Mouse (Mus musculus) right cerebral cortex, postnatal 4 days (tissue): ENCODE results near the gene Shisa6.

Experiments used
- DNase-seq: peaks from one replicate; pipeline ENCODE4 v3.0.0-alpha.2; 2022

The Shisa6 gene

GRCm38 (mm10) chr11:66222133-66222532 lies 303.6 kb downstream of the Shisa6 start:
- DNase-seq: peak; percentile 27

- no peak for DNase-seq
These were observed 307.3 kb downstream of the Shisa6 start for GRCm38 (mm10) chr11:66218469-66218868.

GRCm38 (mm10) chr11:66188627-66189287 lies 337.0 kb downstream of the Shisa6 start:
- DNase-seq: peak; percentile 17

DNA sequence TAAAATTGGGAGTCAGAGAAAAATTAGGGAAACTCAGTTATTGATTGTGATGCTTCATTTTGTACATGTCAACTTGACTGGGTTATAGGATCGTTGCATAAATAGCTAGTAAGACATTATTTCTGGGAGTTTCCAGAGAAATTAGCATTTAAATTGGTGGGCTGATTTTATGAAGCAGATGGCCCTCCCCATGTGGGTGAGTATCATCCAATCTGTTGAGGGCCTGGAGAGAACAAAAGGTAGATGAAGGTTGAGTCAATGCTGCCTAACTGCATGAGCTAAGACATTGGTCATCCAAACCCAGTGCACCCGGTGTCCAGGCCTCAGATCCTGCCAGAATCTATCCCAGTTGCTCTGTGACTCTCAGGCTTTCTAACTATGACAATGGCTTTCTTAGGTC lies 337.6 kb downstream of the Shisa6 start:
- no peak for DNase-seq

DNA sequence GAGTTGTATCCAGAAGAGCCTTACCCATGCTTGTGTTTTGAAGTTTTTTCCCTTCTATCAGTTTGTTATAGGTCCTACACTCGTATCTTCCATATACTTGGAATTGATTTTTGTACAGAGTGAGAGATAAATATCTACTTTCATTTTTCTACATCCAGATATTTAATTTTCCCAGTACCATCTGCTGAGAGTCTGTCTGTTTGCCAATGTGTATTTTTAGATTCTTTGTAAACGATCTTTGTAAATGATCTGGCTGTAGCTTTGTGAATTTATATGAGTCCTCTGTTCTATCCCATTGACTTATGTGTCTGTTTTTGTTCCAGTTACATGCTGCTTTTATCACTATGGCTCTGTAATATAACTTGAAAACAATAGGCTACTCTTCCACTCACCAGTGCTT lies 348.0 kb downstream of the Shisa6 start:
- no peak for DNase-seq

GRCm38 (mm10) chr11:66167801-66168651 lies 357.7 kb downstream of the Shisa6 start, which contains the start of gene Dnah9:
Gene Dnah9 (minus strand): TSS chr11:66168551.
- DNase-seq: peak; percentile 84

DNA sequence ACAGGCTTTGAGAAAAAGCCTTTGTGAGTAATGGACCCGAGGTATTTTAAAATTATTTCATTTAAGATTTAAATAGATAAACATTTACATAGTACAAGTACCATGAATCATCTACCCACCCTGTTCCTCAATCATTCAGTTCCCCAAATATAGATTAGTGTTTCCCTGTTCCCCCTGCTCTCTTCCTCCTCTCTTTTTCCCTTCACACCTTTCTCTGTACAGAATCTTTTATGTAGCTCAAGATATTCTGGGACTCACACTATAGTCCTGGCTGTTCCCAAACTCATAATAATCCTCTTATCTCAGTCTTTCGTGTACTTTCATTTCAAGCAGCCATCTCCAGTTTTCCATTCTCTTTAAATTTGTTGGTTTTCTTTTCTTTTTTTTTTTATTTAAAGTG lies 361.7 kb downstream of the Shisa6 start:
- no peak for DNase-seq
